Mouse (Mus musculus): ENCODE data around the gene Zfp385b. TPM values are rescaled to one million over a fixed set of nuclear protein-coding genes. Genes with fewer than 3 reads are reported as not detected.

Zfp385b gene
- 10 to 100 TPM in 1 of 2 experiments, 1 to 10 TPM in 1; 10.0 to 11.5 TPM for total RNA-seq (2021)

- intact Hi-C loops (cut with DNase I): no loop called here
- DNase-seq (ENCODE audit: low spot score): no peak
Observed at GRCm38 (mm10) chr2:77819539-77819938, at the start of gene Zfp385b. Gene Zfp385b, minus strand, starts transcription at chr2:77819639.

- intact Hi-C loops (cut with DNase I): no loop called here
- DNase-seq (ENCODE audit: low spot score): no peak
Observed at GRCm38 (mm10) chr2:77863934-77864333, 44.5 kb upstream of the Zfp385b start.

- intact Hi-C loops (cut with DNase I): no loop called here
Observed at GRCm38 (mm10) chr2:77863522-77863921, 44.1 kb upstream of the Zfp385b start.

GRCm38 (mm10) chr2:77841464-77841863, 22.0 kb upstream of the Zfp385b start:
- no peak for DNase-seq (ENCODE audit: low spot score)
- intact Hi-C loops (cut with DNase I): no loop called here

More at GRCm38 (mm10) chr2:77863522-77863921, 44.1 kb upstream of the Zfp385b start:
- DNase-seq (ENCODE audit: low spot score): no peak

GRCm38 (mm10) chr2:77839587-77839986, 20.1 kb upstream of the Zfp385b start:
- intact Hi-C loops (cut with DNase I): no loop called here
- DNase-seq (ENCODE audit: low spot score): no peak

- no peak for DNase-seq (ENCODE audit: low spot score)
- intact Hi-C loops (cut with DNase I): no loop called here
Observed at GRCm38 (mm10) chr2:77838688-77839087, 19.2 kb upstream of the Zfp385b start.

- intact Hi-C loops (cut with DNase I): no loop called here
- DNase-seq (ENCODE audit: low spot score): no peak
Observed at GRCm38 (mm10) chr2:77835781-77836180, 16.3 kb upstream of the Zfp385b start.

GRCm38 (mm10) chr2:77826133-77826828, 6.8 kb upstream of the Zfp385b start:
- intact Hi-C loops (cut with DNase I): no loop called here

GRCm38 (mm10) chr2:77823026-77823425, 3.6 kb upstream of the Zfp385b start:
- intact Hi-C loops (cut with DNase I): no loop called here
- DNase-seq (ENCODE audit: low spot score): no peak

More at GRCm38 (mm10) chr2:77826133-77826828, 6.8 kb upstream of the Zfp385b start:
- no peak for DNase-seq (ENCODE audit: low spot score)

- intact Hi-C loops (cut with DNase I): no loop called here
- DNase-seq (ENCODE audit: low spot score): no peak
Observed at GRCm38 (mm10) chr2:77817357-77817894, 2.0 kb downstream of the Zfp385b start.

GRCm38 (mm10) chr2:77816413-77817314, 2.8 kb downstream of the Zfp385b start:
- DNase-seq (ENCODE audit: low spot score): peak; percentile 2
- intact Hi-C loops (cut with DNase I): no loop called here

- no peak for DNase-seq (ENCODE audit: low spot score)
- intact Hi-C loops (cut with DNase I): no loop called here
Observed at GRCm38 (mm10) chr2:77815775-77816412, 3.5 kb downstream of the Zfp385b start.

GRCm38 (mm10) chr2:77814896-77815295, 4.5 kb downstream of the Zfp385b start:
- intact Hi-C loops (cut with DNase I): no loop called here
- no peak for DNase-seq (ENCODE audit: low spot score)

- intact Hi-C loops (cut with DNase I): no loop called here
- no peak for DNase-seq (ENCODE audit: low spot score)
Observed at GRCm38 (mm10) chr2:77813029-77813428, 6.4 kb downstream of the Zfp385b start.

GRCm38 (mm10) chr2:77810748-77811147, 8.7 kb downstream of the Zfp385b start:
- no peak for DNase-seq (ENCODE audit: low spot score)
- intact Hi-C loops (cut with DNase I): no loop called here

GRCm38 (mm10) chr2:77804781-77805180, 14.7 kb downstream of the Zfp385b start:
- DNase-seq (ENCODE audit: low spot score): no peak
- intact Hi-C loops (cut with DNase I): no loop called here

- intact Hi-C loops (cut with DNase I): no loop called here
- DNase-seq (ENCODE audit: low spot score): no peak
Observed at GRCm38 (mm10) chr2:77802291-77802690, 17.1 kb downstream of the Zfp385b start.

- DNase-seq (ENCODE audit: low spot score): no peak
- intact Hi-C loops (cut with DNase I): no loop called here
Observed at GRCm38 (mm10) chr2:77801430-77801829, 18.0 kb downstream of the Zfp385b start.

- intact Hi-C loops (cut with DNase I): no loop called here
- no peak for DNase-seq (ENCODE audit: low spot score)
Observed at GRCm38 (mm10) chr2:77801009-77801408, 18.4 kb downstream of the Zfp385b start.

- DNase-seq (ENCODE audit: low spot score): no peak
- intact Hi-C loops (cut with DNase I): loop anchor here (5.0 kb wide), 1 partner anchor 225 kb away; no protein-coding TSS in a partner anchor
Observed at GRCm38 (mm10) chr2:77797233-77797632, 22.2 kb downstream of the Zfp385b start.

Measured in heart, postnatal 25 days (tissue).